Mouse (Mus musculus) liver, embryonic 12.5 days (tissue): Measurements from ENCODE around the gene Gm9195. TPM values are rescaled to one million over a fixed set of nuclear protein-coding genes. Genes with fewer than 3 reads are reported as not detected.

Source experiments
- ATAC-seq: fragments of 200-750 bp; cut with Nextera tagmentation; 2 replicates; pipeline ENCODE4 v1.8.0; 2017; ENCODE audit warnings: moderate number of reproducible peaks, mild to moderate bottlenecking, moderate library complexity
- H3K27ac ChIP-seq: fragments of 300-500 bp; sonication (generic); 2 replicates; pipeline ENCODE4 v1.5.1; 2016; ENCODE audit warnings: mild to moderate bottlenecking
- H3K27me3 ChIP-seq: fragments of 300-500 bp; sonication (generic); replicated peaks from 2 replicates; pipeline ENCODE4 v1.6.1; 2016; ENCODE audit warnings: mild to moderate bottlenecking, moderate library complexity
- H3K36me3 ChIP-seq: fragments of 300-500 bp; sonication (generic); 2 replicates; pipeline ENCODE4 v1.6.1; 2016; ENCODE audit warnings: mild to moderate bottlenecking, moderate library complexity
- H3K4me1 ChIP-seq: fragments of 300-500 bp; sonication (generic); 2 replicates; pipeline ENCODE4 v1.6.1; 2016
- H3K4me2 ChIP-seq: fragments of 300-500 bp; sonication (generic); 2 replicates; pipeline ENCODE4 v1.6.1; 2016; ENCODE audit warnings: mild to moderate bottlenecking, moderate library complexity
- H3K4me3 ChIP-seq: fragments of 300-500 bp; sonication (generic); 2 replicates; pipeline ENCODE4 v1.5.1; 2016; ENCODE audit warnings: mild to moderate bottlenecking, moderate library complexity
- H3K9ac ChIP-seq: fragments of 300-500 bp; sonication (generic); 2 replicates; pipeline ENCODE4 v1.6.1; 2016; ENCODE audit warnings: mild to moderate bottlenecking, moderate library complexity
- H3K9me3 ChIP-seq: fragments of 300-500 bp; sonication (generic); replicated peaks from 2 replicates; pipeline ENCODE4 v1.6.1; 2016; ENCODE audit warnings: mild to moderate bottlenecking, moderate library complexity
- WGBS: fragments of 180-500 bp; shearing (Covaris S2); methylation state at CpG from one replicate; pipeline ENCODE4 v1.1.7; 2016; ENCODE audit not compliant: insufficient replicate concordance; 5-methylcytosine and 5-hydroxymethylcytosine counted together
- polyA plus RNA-seq: library from polyadenylated mRNA; unstranded; fragments of >200 nt; fragmentation: Nextera tagmentation; extraction: Ambion mirVana; gene quantifications from 2 replicates; pipeline ENCODE4 v1.2.1, GENCODE M21; 2016

Gm9195 gene
- polyA plus RNA-seq, 1 experiment from 2014 or later: not detected

DNA sequence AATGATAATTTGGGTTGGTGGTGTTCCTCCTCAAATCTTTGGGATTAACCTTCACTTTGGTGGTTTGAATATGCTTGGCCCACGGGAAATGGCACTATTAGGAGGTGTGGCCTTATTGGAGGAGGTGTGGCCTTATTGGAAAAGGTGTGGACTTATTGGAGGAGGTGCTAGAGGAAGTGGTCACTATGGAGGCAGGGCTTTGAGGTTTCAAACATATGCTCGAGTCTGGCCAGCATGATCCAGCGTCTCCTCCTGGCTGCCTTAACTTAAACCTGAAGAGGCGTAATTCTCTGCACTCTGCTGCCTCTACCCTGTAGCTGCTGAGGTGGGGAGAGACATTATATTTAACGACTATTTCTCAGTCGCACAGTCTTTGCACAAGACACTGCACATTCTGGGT lies 11.6 kb upstream of the Gm9195 start:
- Histone ChIP-seq H3K4me1 (no peaks in the 10 kb centered on the region), H3K9me3 (no peaks in the 10 kb centered on the region), H3K4me3 (no peak overlapping the region), H3K27ac (no peak overlapping the region), H3K9ac (no peak overlapping the region), H3K27me3 (no peaks in the 10 kb centered on the region), H3K36me3 (no peaks in the 10 kb centered on the region), H3K4me2 (no peak overlapping the region)
- no peak for ATAC-seq
- 42% methylated on average over 6 of the region's 6 CpGs for WGBS

DNA sequence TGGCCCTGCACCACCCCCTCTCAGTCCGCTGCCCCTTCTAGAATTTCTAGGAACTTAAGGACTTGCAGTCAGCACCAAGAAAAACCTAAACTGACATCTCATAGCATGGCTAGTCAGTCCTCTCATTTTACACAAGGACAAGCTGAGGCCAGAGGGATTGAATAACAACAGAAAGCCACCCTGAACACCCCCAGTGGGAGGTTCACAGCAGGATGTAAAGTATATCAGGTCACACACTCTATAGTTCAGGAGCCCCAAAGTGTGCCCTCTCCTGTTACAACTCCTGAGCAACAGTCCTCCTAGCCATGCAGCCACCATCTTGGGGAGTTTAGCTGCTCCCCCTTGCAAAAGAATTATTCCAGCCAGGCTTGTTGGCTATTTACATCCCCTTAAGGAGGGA lies 2.1 kb upstream of the Gm9195 start:
- H3K9me3 ChIP-seq: no peaks in the 10 kb centered on the region
- H3K9ac ChIP-seq: no peak overlapping the region
- H3K27me3 ChIP-seq: no peaks in the 10 kb centered on the region
- no peaks in the 10 kb centered on the region for H3K36me3 ChIP-seq
- H3K4me3 ChIP-seq: no peak overlapping the region
- no peak for ATAC-seq
- H3K4me2 ChIP-seq: no peak overlapping the region
- no peaks in the 10 kb centered on the region for H3K4me1 ChIP-seq
- 56% methylated on average over 1 of the region's 1 CpGs for WGBS
- no peak overlapping the region for H3K27ac ChIP-seq

DNA sequence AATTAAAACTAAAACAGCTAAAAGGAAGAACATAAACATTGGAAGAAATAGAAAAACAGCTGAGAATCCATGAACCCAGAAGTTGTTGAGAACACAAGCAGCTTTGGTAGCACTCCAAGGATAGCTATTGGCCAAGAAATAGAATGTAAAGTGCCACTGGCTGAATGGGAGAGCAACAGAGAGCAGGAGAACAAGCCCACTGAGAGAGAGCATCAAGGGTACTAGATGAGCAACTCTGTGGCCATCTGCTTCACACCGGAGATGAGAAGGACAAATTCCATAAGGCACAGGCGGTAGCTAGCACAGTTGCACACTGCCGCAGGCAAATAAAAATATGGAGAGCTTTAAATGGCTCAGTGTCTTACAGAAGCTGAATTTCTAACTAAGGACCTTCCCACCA lies 1.3 kb downstream of the Gm9195 start:
- Histone ChIP-seq H3K9ac (no peak overlapping the region), H3K36me3 (no peaks in the 10 kb centered on the region), H3K4me2 (no peak overlapping the region), H3K9me3 (no peaks in the 10 kb centered on the region), H3K4me1 (no peaks in the 10 kb centered on the region), H3K27ac (no peak overlapping the region), H3K4me3 (no peak overlapping the region), H3K27me3 (no peaks in the 10 kb centered on the region)
- 68% methylated on average over 3 of the region's 3 CpGs for WGBS
- ATAC-seq: no peak

DNA sequence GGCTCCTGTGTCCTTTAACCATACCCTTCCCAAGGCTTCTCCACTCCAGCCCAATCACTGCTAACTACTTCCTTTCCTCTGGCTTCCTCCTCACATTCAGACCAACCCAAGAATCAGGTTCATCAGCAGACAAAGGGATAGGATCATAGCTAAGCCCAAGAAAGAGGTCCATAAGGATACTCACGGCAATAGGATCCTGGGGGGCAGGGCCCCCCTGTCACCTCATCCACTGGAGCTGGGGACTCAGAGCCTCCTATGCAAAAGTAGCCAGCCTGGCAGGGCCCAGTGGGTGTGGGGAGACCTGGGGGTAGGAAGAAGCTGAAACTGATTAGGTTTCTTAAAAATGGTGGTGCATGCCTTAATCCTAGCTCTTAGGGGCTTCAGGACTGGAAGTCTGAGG lies 17.1 kb downstream of the Gm9195 start:
- H3K27ac ChIP-seq: no peak overlapping the region
- H3K4me3 ChIP-seq: no peak overlapping the region
- no peak overlapping the region for H3K9ac ChIP-seq
- no peaks in the 10 kb centered on the region for H3K27me3 ChIP-seq
- no peaks in the 10 kb centered on the region for H3K36me3 ChIP-seq
- H3K4me2 ChIP-seq: no peak overlapping the region
- no peaks in the 10 kb centered on the region for H3K9me3 ChIP-seq
- ATAC-seq: no peak
- no peaks in the 10 kb centered on the region for H3K4me1 ChIP-seq
- 55% methylated on average over 1 of the region's 1 CpGs for WGBS

DNA sequence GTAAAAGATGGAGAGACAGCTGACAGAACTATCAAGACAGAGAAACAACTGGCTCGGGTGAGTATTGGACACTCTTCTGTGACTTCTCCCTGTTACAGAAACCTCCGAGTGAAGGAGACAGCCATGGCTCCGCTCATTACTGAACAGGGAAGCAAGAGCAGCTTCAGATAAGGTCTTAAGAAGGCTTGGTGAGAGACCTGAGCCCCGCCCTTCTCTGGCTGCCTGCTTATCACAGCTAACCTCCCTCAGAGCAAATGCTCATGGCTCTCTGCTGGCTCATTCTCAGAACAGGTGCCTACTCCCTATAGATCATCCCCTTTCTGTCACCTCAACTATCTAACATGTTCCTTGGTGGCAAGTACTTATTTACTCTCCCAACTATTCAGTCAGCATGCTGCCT lies 23.2 kb downstream of the Gm9195 start:
- H3K4me3 ChIP-seq: no peak overlapping the region
- 26% methylated on average over 4 of the region's 4 CpGs for WGBS
- no peak overlapping the region for H3K9ac ChIP-seq
- peak; percentile 71 for ATAC-seq
- H3K36me3 ChIP-seq: no peaks in the 10 kb centered on the region
- H3K4me1 ChIP-seq: no peaks in the 10 kb centered on the region
- H3K27ac ChIP-seq: no peak overlapping the region
- no peak overlapping the region for H3K4me2 ChIP-seq
- no peaks in the 10 kb centered on the region for H3K9me3 ChIP-seq
- H3K27me3 ChIP-seq: no peaks in the 10 kb centered on the region

DNA sequence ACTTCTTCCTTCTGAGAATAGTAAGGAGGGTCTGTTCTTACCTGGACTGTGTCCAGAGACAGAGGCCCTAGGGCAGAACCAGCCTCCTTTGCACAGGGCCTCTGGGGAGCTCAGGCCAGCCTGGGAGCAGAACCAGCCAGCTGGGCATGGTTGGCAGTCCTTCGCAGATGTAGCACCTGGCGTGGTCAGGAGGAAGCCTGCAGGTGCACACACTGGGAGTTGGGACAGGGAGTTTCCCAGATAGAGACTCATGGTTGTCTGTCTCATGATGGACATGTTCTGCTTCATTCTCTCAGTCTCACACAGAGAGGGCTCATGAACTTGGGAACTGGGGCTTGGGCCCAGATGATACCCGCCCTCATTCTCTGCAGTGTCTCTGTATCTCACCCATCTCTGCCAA lies 25.3 kb downstream of the Gm9195 start:
- Histone ChIP-seq H3K27me3 (no peaks in the 10 kb centered on the region), H3K36me3 (no peaks in the 10 kb centered on the region), H3K9me3 (no peaks in the 10 kb centered on the region), H3K9ac (no peak overlapping the region), H3K4me1 (no peaks in the 10 kb centered on the region), H3K4me2 (no peak overlapping the region), H3K27ac (no peak overlapping the region), H3K4me3 (no peak overlapping the region)
- 80% methylated on average over 3 of the region's 3 CpGs for WGBS
- no peak for ATAC-seq

DNA sequence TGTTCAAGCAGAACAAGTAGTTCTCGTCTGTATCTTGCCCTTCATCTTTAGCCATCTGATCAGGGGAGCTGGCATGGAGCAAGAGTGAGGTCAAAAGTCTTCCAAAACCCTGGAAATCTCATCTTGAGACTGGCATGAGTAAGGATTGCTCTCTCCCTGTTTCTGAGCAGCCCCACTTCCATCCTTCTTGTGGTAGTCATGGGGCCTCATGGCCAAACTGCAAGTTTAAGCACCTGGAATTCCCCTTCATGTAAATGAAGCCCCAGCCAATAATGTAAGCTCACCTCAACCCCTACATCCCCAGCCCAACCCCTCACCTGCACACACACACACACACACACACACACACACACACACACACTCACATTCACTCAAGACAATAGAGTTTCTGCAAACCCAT lies 30.0 kb downstream of the Gm9195 start:
- no peak overlapping the region for H3K4me3 ChIP-seq
- no peaks in the 10 kb centered on the region for H3K4me1 ChIP-seq
- H3K27ac ChIP-seq: no peak overlapping the region
- H3K4me2 ChIP-seq: no peak overlapping the region
- no peak overlapping the region for H3K9ac ChIP-seq
- no peaks in the 10 kb centered on the region; the same call in 1 of the 2 replicates for H3K27me3 ChIP-seq
- H3K36me3 ChIP-seq: no peaks in the 10 kb centered on the region
- no peaks in the 10 kb centered on the region for H3K9me3 ChIP-seq
- ATAC-seq: no peak
- 43% methylated on average over 1 of the region's 1 CpGs for whole genome bisulfite sequencing

DNA sequence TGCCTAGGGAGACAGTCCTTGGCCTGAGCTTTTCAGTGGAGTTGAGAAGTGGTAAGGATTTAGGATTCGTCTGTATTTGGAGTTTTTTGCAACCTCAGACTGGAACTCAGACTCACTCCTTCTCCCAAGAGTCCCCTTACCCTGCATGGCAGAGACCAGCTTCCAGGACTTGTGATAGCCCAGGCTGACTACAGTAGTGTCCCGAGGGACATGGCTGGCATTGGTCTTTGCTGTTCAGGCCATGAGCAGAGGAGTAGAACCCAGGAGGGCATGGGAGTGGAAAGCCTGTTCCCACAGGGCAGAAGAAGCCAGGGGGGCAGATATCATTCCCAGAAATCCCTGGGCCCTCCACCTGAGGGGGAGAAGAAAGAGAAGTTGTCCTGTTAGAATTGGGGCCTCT lies 31.3 kb downstream of the Gm9195 start:
- no peak overlapping the region for H3K4me2 ChIP-seq
- no peaks in the 10 kb centered on the region for H3K4me1 ChIP-seq
- no peak for ATAC-seq
- no peak overlapping the region for H3K4me3 ChIP-seq
- 40% methylated on average over 2 of the region's 2 CpGs for WGBS
- no peak overlapping the region for H3K9ac ChIP-seq
- H3K36me3 ChIP-seq: no peaks in the 10 kb centered on the region
- H3K9me3 ChIP-seq: no peaks in the 10 kb centered on the region
- no peak overlapping the region for H3K27ac ChIP-seq
- H3K27me3 ChIP-seq: no peaks in the 10 kb centered on the region; the same call in 1 of the 2 replicates

DNA sequence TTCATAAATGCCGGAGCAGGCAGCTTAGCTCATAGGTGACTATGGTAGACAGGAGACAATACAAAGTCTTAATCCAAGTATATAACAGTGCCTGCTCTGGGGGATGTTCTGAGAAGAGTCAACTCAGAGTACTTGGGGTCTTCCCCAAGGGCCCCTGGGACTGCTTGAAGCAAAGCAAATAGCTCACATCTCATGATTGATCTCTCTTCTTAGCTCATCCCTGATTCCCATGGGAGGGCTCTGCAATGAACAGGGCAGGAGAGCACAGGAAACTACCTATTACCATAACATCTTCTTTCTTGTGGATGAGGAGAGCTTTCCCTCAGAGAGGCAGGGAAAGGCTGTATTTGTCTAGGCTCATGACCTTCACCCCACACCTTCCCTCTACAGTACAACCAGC lies 32.7 kb downstream of the Gm9195 start:
- Histone ChIP-seq H3K27ac (no peak overlapping the region), H3K4me2 (no peak overlapping the region), H3K27me3 (no peaks in the 10 kb centered on the region; the same call in 1 of the 2 replicates), H3K4me3 (no peak overlapping the region), H3K9ac (no peak overlapping the region), H3K9me3 (no peaks in the 10 kb centered on the region), H3K36me3 (no peaks in the 10 kb centered on the region), H3K4me1 (no peaks in the 10 kb centered on the region)
- ATAC-seq: no peak
- WGBS: 80% methylated on average over 1 of the region's 1 CpGs

DNA sequence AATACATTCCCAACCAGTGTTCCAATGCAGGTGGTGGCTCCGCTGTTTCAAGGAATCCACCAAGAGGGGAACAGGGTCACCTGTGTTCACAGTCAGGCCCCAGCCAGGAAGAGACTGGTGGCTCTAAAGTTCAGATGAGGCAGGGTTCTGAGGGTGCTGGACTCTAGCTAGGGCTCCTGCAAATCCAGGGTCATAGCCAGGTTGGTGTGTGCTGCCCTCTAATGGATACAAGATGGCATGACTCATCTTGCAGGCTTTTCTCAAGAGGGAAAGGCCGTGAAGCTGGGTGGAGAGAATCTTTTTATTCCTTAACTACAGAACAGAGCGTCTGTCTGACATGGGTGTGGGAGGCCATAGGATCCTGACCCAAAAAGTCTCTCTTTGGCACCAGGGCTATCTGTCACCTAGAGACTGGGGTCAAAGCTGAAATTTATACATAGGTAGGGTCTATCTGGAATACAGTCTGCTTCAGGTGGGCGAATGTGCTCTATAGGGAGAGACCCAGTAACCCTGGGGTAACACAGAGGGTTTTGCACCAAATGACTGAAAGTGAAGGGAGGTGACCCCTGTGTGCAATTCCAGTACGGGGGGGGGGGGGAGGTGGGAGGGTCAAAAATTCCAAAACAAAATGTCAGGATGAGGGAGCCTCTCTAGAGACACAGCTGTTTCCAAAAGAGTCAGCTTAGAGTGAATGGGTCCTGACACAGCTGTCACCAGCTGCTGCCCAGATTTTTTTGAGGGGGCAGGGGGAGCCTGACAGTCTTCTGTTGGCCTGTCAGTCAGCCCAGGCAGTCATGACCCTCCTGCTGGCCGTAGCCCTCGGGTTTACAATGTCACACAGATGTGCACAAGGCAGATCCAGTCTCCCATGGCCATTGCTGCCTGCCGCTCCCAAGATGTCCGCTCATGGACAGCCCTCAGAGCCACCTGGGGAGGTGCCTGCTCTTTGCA lies 44.2 kb downstream of the Gm9195 start:
- no peaks in the 10 kb centered on the region for H3K9me3 ChIP-seq
- H3K27me3 ChIP-seq: no peaks in the 10 kb centered on the region
- H3K9ac ChIP-seq: no peak overlapping the region
- H3K36me3 ChIP-seq: no peaks in the 10 kb centered on the region
- H3K4me1 ChIP-seq: no peaks in the 10 kb centered on the region
- no peak overlapping the region for H3K4me3 ChIP-seq
- H3K4me2 ChIP-seq: no peak overlapping the region
- ATAC-seq: no peak
- 60% methylated on average over 9 of the region's 9 CpGs for WGBS
- no peak overlapping the region for H3K27ac ChIP-seq

DNA sequence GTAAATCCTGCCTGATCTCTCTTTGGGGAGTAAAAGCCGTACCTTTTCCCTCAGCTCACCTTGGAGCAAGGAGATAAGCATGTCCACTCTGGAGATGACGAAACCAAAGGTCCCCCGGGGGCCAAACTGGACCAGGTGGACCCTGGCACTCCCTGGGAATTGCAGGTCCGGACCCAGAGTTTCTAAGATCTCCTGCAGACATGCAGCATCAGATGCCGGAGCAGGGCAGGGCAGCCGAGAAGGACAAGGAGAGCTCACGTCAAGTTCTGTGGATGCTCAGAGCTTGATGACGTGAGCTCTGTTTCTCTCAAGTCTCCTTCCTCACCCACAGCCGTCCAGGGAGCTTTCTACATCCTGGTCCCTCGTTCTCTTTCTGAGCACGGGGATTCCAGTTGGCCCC lies 48.7 kb downstream of the Gm9195 start:
- 56% methylated on average over 11 of the region's 11 CpGs for whole genome bisulfite sequencing
- H3K4me3 ChIP-seq: no peak overlapping the region
- no peak overlapping the region for H3K4me2 ChIP-seq
- ATAC-seq: no peak
- no peak overlapping the region for H3K9ac ChIP-seq
- H3K4me1 ChIP-seq: no peaks in the 10 kb centered on the region
- no peaks in the 10 kb centered on the region for H3K9me3 ChIP-seq
- no peaks in the 10 kb centered on the region for H3K36me3 ChIP-seq
- H3K27ac ChIP-seq: no peak overlapping the region
- no peaks in the 10 kb centered on the region for H3K27me3 ChIP-seq

DNA sequence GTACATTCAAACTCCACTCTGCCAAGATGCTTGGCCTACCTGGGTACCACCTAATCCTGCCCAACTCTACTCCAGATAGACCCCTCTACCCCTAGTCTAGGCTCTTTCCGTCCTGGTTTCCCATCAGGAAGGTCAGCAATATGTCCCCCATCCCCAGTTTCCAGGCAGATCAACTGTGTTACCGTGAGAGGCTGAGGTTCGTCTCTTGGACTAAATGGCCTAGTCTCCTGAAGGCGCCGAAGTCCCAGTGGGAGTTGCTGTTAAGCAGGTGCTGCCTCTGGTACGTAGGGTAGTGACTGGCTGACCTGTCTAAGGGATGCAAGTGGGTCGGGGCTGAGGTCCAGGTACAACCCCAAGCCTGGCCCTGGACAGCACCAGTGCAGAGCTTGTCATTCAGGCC lies 50.7 kb downstream of the Gm9195 start:
- H3K36me3 ChIP-seq: no peaks in the 10 kb centered on the region
- no peak overlapping the region for H3K4me3 ChIP-seq
- no peak overlapping the region for H3K27ac ChIP-seq
- ATAC-seq: no peak
- no peak overlapping the region for H3K9ac ChIP-seq
- no peaks in the 10 kb centered on the region for H3K9me3 ChIP-seq
- WGBS: 71% methylated on average over 7 of the region's 7 CpGs
- H3K27me3 ChIP-seq: no peaks in the 10 kb centered on the region
- H3K4me2 ChIP-seq: no peak overlapping the region
- no peaks in the 10 kb centered on the region for H3K4me1 ChIP-seq

DNA sequence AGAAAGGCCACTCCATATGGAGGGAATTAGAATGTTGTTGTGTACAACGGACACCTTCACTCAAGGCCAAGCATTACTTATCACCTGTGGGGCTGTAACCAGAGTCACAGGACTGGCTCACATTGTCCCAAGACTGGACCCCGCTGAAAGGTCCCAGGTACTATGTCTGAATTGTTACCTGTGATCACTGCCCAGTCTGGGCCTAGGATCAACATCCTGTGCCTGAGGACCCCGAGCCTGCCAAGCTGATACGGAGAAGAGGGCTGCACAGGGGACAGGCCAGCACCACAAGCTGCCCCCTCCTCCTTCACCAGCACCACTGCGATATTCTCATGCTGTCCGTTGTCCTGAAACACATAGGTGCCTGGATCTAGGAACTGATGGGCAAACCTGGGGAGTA lies 51.2 kb downstream of the Gm9195 start:
- H3K4me2 ChIP-seq: no peak overlapping the region
- no peak for ATAC-seq
- H3K27me3 ChIP-seq: no peaks in the 10 kb centered on the region
- WGBS: 65% methylated on average over 6 of the region's 6 CpGs
- H3K36me3 ChIP-seq: no peaks in the 10 kb centered on the region
- H3K27ac ChIP-seq: no peak overlapping the region
- H3K4me3 ChIP-seq: no peak overlapping the region
- no peaks in the 10 kb centered on the region for H3K4me1 ChIP-seq
- no peak overlapping the region for H3K9ac ChIP-seq
- H3K9me3 ChIP-seq: no peaks in the 10 kb centered on the region
